Mouse (Mus musculus): ENCODE data around the gene Akr1e1.
"Not testable (repeated sequence)": the region's sequence is repeated elsewhere in the genome, so short reads cannot be mapped to it uniquely, and the experiment has no call there.

Gene Akr1e1

GRCm38 (mm10) chr13:4608961-4609409 lies at the start of gene Akr1e1:
TSS of gene Akr1e1 (minus strand) at chr13:4609174.
- peak; percentile 46 for DNase-seq

DNA sequence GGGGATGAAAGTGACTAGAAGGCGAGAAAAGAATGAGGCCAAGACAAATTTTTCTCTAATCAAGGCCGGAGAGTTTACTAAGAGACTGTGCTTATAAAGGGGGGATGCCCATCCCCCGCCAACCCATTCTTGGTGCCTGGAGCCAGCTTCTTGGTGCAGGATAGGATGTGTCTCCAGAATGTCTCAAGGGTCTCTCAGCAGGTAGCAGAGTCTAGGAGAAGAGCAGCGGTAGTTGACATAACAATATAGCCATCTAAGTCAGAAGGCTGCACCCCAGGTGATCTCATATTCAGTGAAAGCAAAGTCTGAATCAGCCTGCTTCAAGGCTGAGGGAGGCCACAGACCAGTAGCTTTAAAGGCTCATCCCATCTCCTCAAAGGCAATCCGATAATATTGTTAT lies 49.4 kb upstream of the Akr1e1 start:
- DNase-seq = no peak

- no peak for DNase-seq
These were observed 47.5 kb upstream of the Akr1e1 start for GRCm38 (mm10) chr13:4656277-4657146.

GRCm38 (mm10) chr13:4650190-4650589 lies 41.2 kb upstream of the Akr1e1 start:
- no peak for DNase-seq

DNA sequence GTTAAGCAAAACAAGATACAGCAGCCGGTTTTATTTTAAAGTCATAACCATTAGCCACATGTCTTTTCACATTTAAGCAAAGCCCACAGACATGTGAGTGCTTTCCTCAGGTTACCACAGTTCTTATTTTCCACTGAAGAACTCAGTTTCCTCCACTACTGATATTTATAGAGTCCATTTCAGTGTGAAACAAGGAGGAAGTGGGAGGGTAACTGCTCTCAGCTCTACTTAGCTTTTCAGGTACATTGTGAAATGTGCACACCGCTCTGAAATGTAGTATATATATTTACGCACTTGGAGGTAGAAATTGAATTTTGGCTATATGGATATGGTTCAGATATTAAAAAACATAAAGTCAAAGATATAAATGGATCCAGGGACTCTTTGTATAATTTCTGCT lies 36.3 kb upstream of the Akr1e1 start:
- DNase-seq = no peak

DNA sequence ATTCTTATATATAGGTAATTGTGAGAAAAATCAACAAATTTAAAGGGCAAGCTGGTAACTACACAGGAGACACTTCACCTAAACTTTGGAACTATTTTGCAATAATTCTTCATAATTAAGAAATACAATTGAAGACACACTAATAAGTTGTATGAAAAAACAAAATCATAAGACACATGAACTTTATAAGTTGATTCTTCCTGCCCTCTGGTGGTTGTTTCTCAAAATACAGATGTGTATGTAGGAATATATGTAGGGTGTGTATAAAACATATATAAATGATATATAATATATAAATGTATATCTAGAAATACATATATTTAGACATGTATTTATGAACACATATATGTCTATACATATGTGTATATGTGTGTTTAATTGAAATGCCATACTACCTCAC lies 1.9 kb upstream of the Akr1e1 start:
- no peak for DNase-seq

DNA sequence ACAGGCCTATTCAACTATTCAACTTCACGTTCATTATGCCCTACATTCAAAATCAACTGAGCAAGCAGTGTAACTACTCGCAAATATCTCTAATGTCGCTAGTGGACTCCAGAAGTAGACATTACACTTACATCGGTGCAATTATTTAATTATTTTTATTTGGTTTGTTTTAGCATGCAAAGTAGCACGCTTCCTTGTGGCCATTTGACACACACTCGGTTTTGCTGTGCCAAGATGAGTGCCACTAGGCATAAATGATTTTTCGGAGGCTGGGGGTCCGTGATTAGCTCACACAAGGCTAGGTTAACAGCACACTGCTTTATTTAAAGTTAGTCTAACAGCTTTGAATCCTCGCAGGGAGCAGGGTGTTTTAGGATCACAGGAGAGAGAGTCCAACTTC lies 444 bp downstream of the Akr1e1 start:
- no peak for DNase-seq

DNA sequence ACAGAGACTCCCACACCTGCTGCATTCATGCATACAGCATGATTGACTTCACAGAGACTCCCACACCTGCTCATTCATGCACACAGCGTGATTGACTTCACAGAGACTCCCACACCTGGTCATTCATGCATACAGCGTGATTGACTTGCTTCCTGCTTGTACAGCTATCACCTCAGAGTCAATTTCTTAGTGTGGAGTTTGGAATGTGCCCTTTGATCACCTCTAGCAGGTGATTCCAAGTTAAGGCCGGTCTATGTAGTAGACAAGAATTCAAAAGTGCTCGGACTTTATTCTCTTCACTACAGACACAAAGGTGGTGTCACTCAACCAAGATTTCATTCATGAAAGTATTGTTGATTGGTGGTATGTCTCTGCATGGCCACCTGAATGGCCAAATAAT lies 2.2 kb downstream of the Akr1e1 start:
- no peak for DNase-seq

DNA sequence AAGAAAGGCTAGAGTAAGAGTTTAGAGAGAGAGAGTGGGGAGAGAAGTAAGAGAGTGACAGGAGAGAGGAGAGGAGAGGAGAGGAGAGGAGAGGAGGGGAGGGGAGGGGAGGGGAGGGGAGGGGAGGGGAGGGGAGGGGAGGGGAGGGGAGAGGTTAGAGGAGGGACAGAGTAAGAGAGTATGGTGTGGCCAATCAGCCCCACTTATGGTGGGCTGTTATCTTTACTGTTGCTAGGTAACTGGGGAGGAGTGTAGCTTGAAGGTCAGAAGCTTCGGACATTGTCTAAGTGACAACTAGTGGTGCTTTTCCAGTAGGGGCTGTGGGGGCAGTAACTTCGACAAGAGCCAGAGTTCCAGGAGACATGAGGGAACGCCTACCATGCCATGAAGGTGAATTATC lies 5.5 kb downstream of the Akr1e1 start:
- DNase-seq = not testable (repeated sequence)

GRCm38 (mm10) chr13:4576921-4577320 lies 32.1 kb downstream of the Akr1e1 start:
- no peak for DNase-seq

GRCm38 (mm10) chr13:4573871-4574270 lies 35.1 kb downstream of the Akr1e1 start, which contains the start of gene Akr1c21:
TSS of gene Akr1c21 (plus strand) at chr13:4574075.
- DNase-seq = no peak

DNA sequence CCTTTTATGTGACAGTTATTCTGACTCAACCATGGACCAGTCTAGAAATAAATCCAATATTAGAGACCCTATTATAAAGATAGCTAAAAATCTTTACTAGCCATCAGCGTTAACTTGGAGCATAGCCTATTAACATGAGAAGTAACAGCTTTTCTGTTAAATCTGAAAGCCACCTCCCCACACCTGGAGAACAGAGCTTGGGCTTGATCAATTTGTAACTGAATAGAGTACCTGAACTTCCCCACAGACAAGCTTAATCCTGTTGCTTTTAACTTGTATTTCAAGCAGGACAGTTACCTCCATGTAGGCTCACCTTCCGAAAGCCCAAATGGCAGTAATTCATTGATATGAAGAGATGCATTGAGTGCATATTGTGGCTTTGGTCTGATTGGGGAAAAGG lies 43.0 kb downstream of the Akr1e1 start:
- no peak for DNase-seq

GRCm38 (mm10) chr13:4560500-4560899 lies 48.5 kb downstream of the Akr1e1 start:
- no peak for DNase-seq

DNA sequence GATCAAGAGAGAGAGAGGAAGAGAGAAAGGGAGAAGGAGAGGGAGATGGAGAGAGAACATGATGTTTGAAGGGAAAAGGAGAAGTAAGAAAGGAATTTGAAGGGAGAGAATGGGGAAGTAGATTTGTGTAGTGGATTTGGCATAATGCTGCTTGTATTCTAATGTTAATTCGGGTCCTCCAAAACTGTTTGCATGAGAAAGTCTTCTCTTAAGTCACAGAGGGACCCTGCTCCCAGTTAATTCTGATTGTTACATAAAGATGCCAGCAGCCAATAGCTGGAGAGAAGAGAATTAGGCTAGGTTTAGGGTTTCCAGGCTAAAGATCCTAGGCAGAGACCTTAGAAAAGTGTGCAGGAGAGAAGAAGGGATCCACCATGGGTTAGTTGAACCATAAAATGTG lies 49.8 kb downstream of the Akr1e1 start:
- no peak for DNase-seq

All from spleen, adult 18-20 months (tissue).